In the genomic region with DNA sequence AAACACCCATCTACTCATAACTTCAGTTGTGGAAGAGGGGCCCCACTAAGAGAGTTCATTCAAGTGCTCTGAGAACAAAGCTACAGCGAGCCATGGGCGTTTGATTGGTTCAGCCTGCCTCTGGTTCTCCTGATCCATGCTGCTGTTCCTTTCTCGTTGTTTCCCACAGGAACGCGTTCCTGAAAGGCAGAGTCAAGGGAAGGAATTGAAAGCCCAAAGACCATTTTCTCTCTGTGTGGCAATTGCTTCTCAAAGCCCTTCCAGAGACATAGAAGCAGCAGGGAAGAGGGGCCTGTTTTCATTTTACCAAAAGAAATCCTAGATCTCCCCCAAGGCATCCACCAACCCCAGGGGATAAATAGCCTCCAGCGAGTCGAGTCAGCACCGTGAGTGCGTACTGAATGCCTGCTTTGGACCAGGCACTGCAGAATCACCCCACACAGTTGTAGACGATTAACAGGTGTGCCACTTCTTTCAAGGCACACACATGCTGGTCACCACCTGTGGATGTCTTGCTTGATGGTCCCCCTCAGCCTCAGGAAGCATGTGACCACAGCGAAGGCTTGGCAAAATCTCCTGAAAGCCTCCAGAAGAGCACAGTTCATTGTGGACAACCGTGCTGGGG, we compare ENCODE assay signal across 10 mouse cellular contexts.
DNase-seq lines count a peak whose midpoint lies in the region; ATAC-seq and TF ChIP-seq lines count a peak whose summit lies in the region.
"Had no signal": no experiment of that assay in that cellular context is flagged by ENCODE, and none has a peak within 500 bp of the region (broad histone marks: within the 10 kb centered on the region; RNA-seq: fewer than 3 reads in every experiment).

No protein-coding gene starts in this region.

- intact Hi-C loops in left cerebral cortex, postnatal 10 days (cut with DNase I): no loop called here

- peak overlapping the region; percentile 34 for H3K4me2 ChIP-seq in heart, embryonic 15.5 days
- H3K4me2 ChIP-seq in forebrain, embryonic 16.5 days (ENCODE audit: low read length): peak overlapping the region; percentile 50
- peak overlapping the region; percentile 35 for H3K4me2 ChIP-seq in limb, embryonic 15.5 days

- TF ChIP-seq POLR2A in cerebellum, adult 2 months (IDR thresholded peaks at IDR 0.05; ENCODE audit: borderline replicate concordance, insufficient read depth, low read length): no peak

- no peaks in the 10 kb centered on the region for H3K36me3 ChIP-seq in heart, embryonic 15.5 days
- H3K36me3 ChIP-seq in forebrain, embryonic 16.5 days (ENCODE audit: control insufficient read depth, insufficient read depth): no peaks in the 10 kb centered on the region
- H3K36me3 ChIP-seq in limb, embryonic 15.5 days: no peaks in the 10 kb centered on the region

- DNase-seq in heart, adult 18-20 months: no peak
- peak; percentile 35 for DNase-seq in brain, adult 2 months (ENCODE audit: low read depth, low spot score)
- no peak for DNase-seq in cerebellum, adult 2 months
- no peak for DNase-seq in urinary bladder, postnatal 10 days (ENCODE audit: low spot score)
- no peak for DNase-seq in left cerebral cortex, postnatal 10 days (ENCODE audit: extremely low spot score in 1 of 2, low spot score in 2 of 2)

- H3K4me1 ChIP-seq in heart, embryonic 15.5 days (replicated peaks): no peaks in the 10 kb centered on the region
- peaks cover 31% of the 10 kb centered on the region for H3K4me1 ChIP-seq in forebrain, embryonic 16.5 days (replicated peaks; ENCODE audit: control insufficient read depth, insufficient read depth, low read length)
- peaks cover 12% of the 10 kb centered on the region for H3K4me1 ChIP-seq in limb, embryonic 15.5 days
- H3K4me1 ChIP-seq in cerebellum, adult 2 months (ENCODE audit: control insufficient read depth, insufficient read depth, low read length): peaks cover 6% of the 10 kb centered on the region

- TF ChIP-seq CTCF in cerebellum, adult 2 months (IDR thresholded peaks at IDR 0.05; ENCODE audit: borderline replicate concordance, insufficient read depth, low read depth, low read length): no peak

- no peak overlapping the region for H3K9ac ChIP-seq in heart, embryonic 15.5 days
- peak overlapping the region; percentile 45 for H3K9ac ChIP-seq in forebrain, embryonic 16.5 days (replicated peaks; ENCODE audit: low read depth, low read length)
- H3K9ac ChIP-seq in limb, embryonic 15.5 days: no peak overlapping the region

- H3K4me3 ChIP-seq in heart, embryonic 15.5 days: peak overlapping the region; percentile 9; the same call in 1 of the 2 replicates
- H3K4me3 ChIP-seq in forebrain, embryonic 16.5 days (replicated peaks; ENCODE audit: low read length): peak overlapping the region; percentile 25
- peak overlapping the region; percentile 21 for H3K4me3 ChIP-seq in limb, embryonic 15.5 days
- no peak overlapping the region for H3K4me3 ChIP-seq in cerebellum, adult 2 months (replicated peaks; ENCODE audit: insufficient read depth, low read depth, low read length)

- no peak for ATAC-seq in heart, embryonic 15.5 days (replicated peaks; ENCODE audit: insufficient number of reproducible peaks, insufficient read depth, low FRiP score, low read depth)
- 0 out of 2 replicates have a peak, but pooled peaks have one; percentile 44 for ATAC-seq in forebrain, embryonic 16.5 days
- ATAC-seq in limb, embryonic 15.5 days (ENCODE audit: insufficient number of reproducible peaks, low FRiP score, low TSS enrichment, low read depth): no peak
- ATAC-seq: CD4-positive, CD25-positive, alpha-beta regulatory T cell, adult 4 months had no signal

- WGBS in heart, embryonic 15.5 days: 35% methylated on average over 12 of the region's 12 CpGs
- 6% methylated on average over 12 of the region's 12 CpGs for WGBS in forebrain, embryonic 16.5 days
- WGBS in limb, embryonic 15.5 days: 22% methylated on average over 12 of the region's 12 CpGs
- WGBS in cerebellum, adult 2 months: 35% methylated on average over 12 of the region's 12 CpGs

- H3K27ac ChIP-seq in heart, embryonic 15.5 days: no peak overlapping the region
- H3K27ac ChIP-seq in forebrain, embryonic 16.5 days (ENCODE audit: low read length): 0 out of 2 replicates have a peak overlapping the region, but pooled peaks have one; percentile 13
- no peak overlapping the region for H3K27ac ChIP-seq in limb, embryonic 15.5 days
- no peak overlapping the region for H3K27ac ChIP-seq in cerebellum, adult 2 months (ENCODE audit: insufficient read depth, low read length)
- H3K27ac ChIP-seq: macrophage had no signal

- no peaks in the 10 kb centered on the region for H3K27me3 ChIP-seq in heart, embryonic 15.5 days
- no peaks in the 10 kb centered on the region for H3K27me3 ChIP-seq in forebrain, embryonic 16.5 days (replicated peaks; ENCODE audit: control insufficient read depth, insufficient read depth, low read length)
- no peaks in the 10 kb centered on the region for H3K27me3 ChIP-seq in limb, embryonic 15.5 days
- H3K27me3 ChIP-seq in cerebellum, adult 2 months (ENCODE audit: control insufficient read depth, insufficient read depth, low read length): no peaks in the 10 kb centered on the region

- H3K9me3 ChIP-seq in heart, embryonic 15.5 days (replicated peaks): no peaks in the 10 kb centered on the region
- no peaks in the 10 kb centered on the region for H3K9me3 ChIP-seq in forebrain, embryonic 16.5 days (ENCODE audit: control insufficient read depth, low read length)
- no peaks in the 10 kb centered on the region for H3K9me3 ChIP-seq in limb, embryonic 15.5 days
